Mouse (Mus musculus): ENCODE measurements around the gene Fbln2. TPM values are rescaled to one million over a fixed set of nuclear protein-coding genes. Genes with fewer than 3 reads are reported as not detected.

Gene Fbln2
- polyA plus RNA-seq, 1 experiment from 2014 or later = 32.1 TPM

- Histone ChIP-seq H3K9ac (ENCODE audit: low read length) (no peak overlapping the region), H3K4me2 (replicated peaks; ENCODE audit: low read depth) (no peak overlapping the region), H3K36me3 (ENCODE audit: control insufficient read depth, insufficient read depth, low read length) (no peaks in the 10 kb centered on the region), H3K4me1 (replicated peaks; ENCODE audit: control insufficient read depth, insufficient read depth) (no peaks in the 10 kb centered on the region), H3K27ac (replicated peaks) (no peak overlapping the region), H3K27me3 (ENCODE audit: control insufficient read depth, insufficient read depth, low read length) (no peaks in the 10 kb centered on the region), H3K4me3 (ENCODE audit: low read depth, low read length) (no peak overlapping the region), H3K9me3 (ENCODE audit: control insufficient read depth, low read length) (no peaks in the 10 kb centered on the region)
- DNase-seq (ENCODE audit: low spot score) = no peak
- no peak for ATAC-seq (ENCODE audit: low FRiP score, low TSS enrichment)
- no peak for TF ChIP-seq CTCF (IDR thresholded peaks at IDR 0.05; ENCODE audit: low read depth)
- no peak for TF ChIP-seq EP300 (optimal IDR thresholded peaks at IDR 0.05)
- WGBS = 53% methylated on average over 6 of the region's 6 CpGs
Measured at GRCm38 (mm10) chr6:91186934-91187333, 25.3 kb upstream of the Fbln2 start.

GRCm38 (mm10) chr6:91187871-91188270 is 24.4 kb upstream of the Fbln2 start:
- Histone ChIP-seq H3K4me1 (replicated peaks; ENCODE audit: control insufficient read depth, insufficient read depth) (no peaks in the 10 kb centered on the region), H3K4me3 (ENCODE audit: low read depth, low read length) (no peak overlapping the region), H3K9ac (ENCODE audit: low read length) (no peak overlapping the region), H3K36me3 (ENCODE audit: control insufficient read depth, insufficient read depth, low read length) (no peaks in the 10 kb centered on the region), H3K4me2 (replicated peaks; ENCODE audit: low read depth) (no peak overlapping the region), H3K9me3 (ENCODE audit: control insufficient read depth, low read length) (no peaks in the 10 kb centered on the region), H3K27me3 (ENCODE audit: control insufficient read depth, insufficient read depth, low read length) (no peaks in the 10 kb centered on the region), H3K27ac (replicated peaks) (no peak overlapping the region)
- 58% methylated on average over 3 of the region's 3 CpGs for WGBS
- ATAC-seq (ENCODE audit: low FRiP score, low TSS enrichment) = no peak
- no peak for DNase-seq (ENCODE audit: low spot score)
- TF ChIP-seq EP300 (optimal IDR thresholded peaks at IDR 0.05) (no peak), CTCF (IDR thresholded peaks at IDR 0.05; ENCODE audit: low read depth) (no peak)

- no peak overlapping the region for H3K4me3 ChIP-seq (ENCODE audit: low read depth, low read length)
Measured at GRCm38 (mm10) chr6:91189971-91190370, 22.3 kb upstream of the Fbln2 start.

GRCm38 (mm10) chr6:91191465-91191864 is 20.8 kb upstream of the Fbln2 start:
- Histone ChIP-seq H3K4me2 (replicated peaks; ENCODE audit: low read depth) (no peak overlapping the region), H3K9ac (ENCODE audit: low read length) (no peak overlapping the region), H3K4me3 (ENCODE audit: low read depth, low read length) (no peak overlapping the region), H3K36me3 (ENCODE audit: control insufficient read depth, insufficient read depth, low read length) (no peaks in the 10 kb centered on the region), H3K27me3 (ENCODE audit: control insufficient read depth, insufficient read depth, low read length) (no peaks in the 10 kb centered on the region), H3K27ac (replicated peaks) (no peak overlapping the region), H3K4me1 (replicated peaks; ENCODE audit: control insufficient read depth, insufficient read depth) (no peaks in the 10 kb centered on the region), H3K9me3 (ENCODE audit: control insufficient read depth, low read length) (no peaks in the 10 kb centered on the region)
- TF ChIP-seq CTCF (IDR thresholded peaks at IDR 0.05; ENCODE audit: low read depth) (no peak), EP300 (optimal IDR thresholded peaks at IDR 0.05) (no peak)
- ATAC-seq (ENCODE audit: low FRiP score, low TSS enrichment) (no peak), DNase-seq (ENCODE audit: low spot score) (no peak)
- 70% methylated on average over 2 of the region's 2 CpGs for WGBS

More at GRCm38 (mm10) chr6:91189971-91190370, 22.3 kb upstream of the Fbln2 start:
- Histone ChIP-seq H3K27ac (replicated peaks) (no peak overlapping the region), H3K4me1 (replicated peaks; ENCODE audit: control insufficient read depth, insufficient read depth) (no peaks in the 10 kb centered on the region), H3K36me3 (ENCODE audit: control insufficient read depth, insufficient read depth, low read length) (no peaks in the 10 kb centered on the region), H3K27me3 (ENCODE audit: control insufficient read depth, insufficient read depth, low read length) (no peaks in the 10 kb centered on the region), H3K9me3 (ENCODE audit: control insufficient read depth, low read length) (no peaks in the 10 kb centered on the region), H3K4me2 (replicated peaks; ENCODE audit: low read depth) (no peak overlapping the region), H3K9ac (ENCODE audit: low read length) (no peak overlapping the region)
- 93% methylated on average over 6 of the region's 6 CpGs for WGBS
- ATAC-seq (ENCODE audit: low FRiP score, low TSS enrichment) = no peak
- no peak for DNase-seq (ENCODE audit: low spot score)
- no peak for TF ChIP-seq EP300 (optimal IDR thresholded peaks at IDR 0.05)
- no peak for TF ChIP-seq CTCF (IDR thresholded peaks at IDR 0.05; ENCODE audit: low read depth)

- Histone ChIP-seq H3K27ac (replicated peaks) (no peak overlapping the region), H3K4me1 (replicated peaks; ENCODE audit: control insufficient read depth, insufficient read depth) (no peaks in the 10 kb centered on the region), H3K4me2 (replicated peaks; ENCODE audit: low read depth) (no peak overlapping the region), H3K9me3 (ENCODE audit: control insufficient read depth, low read length) (no peaks in the 10 kb centered on the region), H3K4me3 (ENCODE audit: low read depth, low read length) (no peak overlapping the region), H3K36me3 (ENCODE audit: control insufficient read depth, insufficient read depth, low read length) (no peaks in the 10 kb centered on the region), H3K9ac (ENCODE audit: low read length) (no peak overlapping the region), H3K27me3 (ENCODE audit: control insufficient read depth, insufficient read depth, low read length) (no peaks in the 10 kb centered on the region)
- ATAC-seq (ENCODE audit: low FRiP score, low TSS enrichment) (no peak), DNase-seq (ENCODE audit: low spot score) (no peak)
- WGBS = 77% methylated on average over 3 of the region's 3 CpGs
- TF ChIP-seq EP300 (optimal IDR thresholded peaks at IDR 0.05) (no peak), CTCF (IDR thresholded peaks at IDR 0.05; ENCODE audit: low read depth) (no peak)
Measured at GRCm38 (mm10) chr6:91192421-91192820, 19.8 kb upstream of the Fbln2 start.

GRCm38 (mm10) chr6:91192851-91193545 is 19.3 kb upstream of the Fbln2 start:
- no peaks in the 10 kb centered on the region for H3K36me3 ChIP-seq (ENCODE audit: control insufficient read depth, insufficient read depth, low read length)
- no peaks in the 10 kb centered on the region for H3K27me3 ChIP-seq (ENCODE audit: control insufficient read depth, insufficient read depth, low read length)
- ATAC-seq (ENCODE audit: low FRiP score, low TSS enrichment) (no peak), DNase-seq (ENCODE audit: low spot score) (no peak)
- no peak overlapping the region for H3K9ac ChIP-seq (ENCODE audit: low read length)
- WGBS = 47% methylated on average over 1 of the region's 1 CpGs
- no peak overlapping the region for H3K4me2 ChIP-seq (replicated peaks; ENCODE audit: low read depth)
- H3K4me1 ChIP-seq (replicated peaks; ENCODE audit: control insufficient read depth, insufficient read depth) = no peaks in the 10 kb centered on the region
- H3K4me3 ChIP-seq (ENCODE audit: low read depth, low read length) = no peak overlapping the region
- no peak overlapping the region for H3K27ac ChIP-seq (replicated peaks)
- TF ChIP-seq CTCF (IDR thresholded peaks at IDR 0.05; ENCODE audit: low read depth) = no peak
- no peak for TF ChIP-seq EP300 (optimal IDR thresholded peaks at IDR 0.05)
- no peaks in the 10 kb centered on the region for H3K9me3 ChIP-seq (ENCODE audit: control insufficient read depth, low read length)
